Mouse (Mus musculus): ENCODE results near the gene Tprn.

DNA sequence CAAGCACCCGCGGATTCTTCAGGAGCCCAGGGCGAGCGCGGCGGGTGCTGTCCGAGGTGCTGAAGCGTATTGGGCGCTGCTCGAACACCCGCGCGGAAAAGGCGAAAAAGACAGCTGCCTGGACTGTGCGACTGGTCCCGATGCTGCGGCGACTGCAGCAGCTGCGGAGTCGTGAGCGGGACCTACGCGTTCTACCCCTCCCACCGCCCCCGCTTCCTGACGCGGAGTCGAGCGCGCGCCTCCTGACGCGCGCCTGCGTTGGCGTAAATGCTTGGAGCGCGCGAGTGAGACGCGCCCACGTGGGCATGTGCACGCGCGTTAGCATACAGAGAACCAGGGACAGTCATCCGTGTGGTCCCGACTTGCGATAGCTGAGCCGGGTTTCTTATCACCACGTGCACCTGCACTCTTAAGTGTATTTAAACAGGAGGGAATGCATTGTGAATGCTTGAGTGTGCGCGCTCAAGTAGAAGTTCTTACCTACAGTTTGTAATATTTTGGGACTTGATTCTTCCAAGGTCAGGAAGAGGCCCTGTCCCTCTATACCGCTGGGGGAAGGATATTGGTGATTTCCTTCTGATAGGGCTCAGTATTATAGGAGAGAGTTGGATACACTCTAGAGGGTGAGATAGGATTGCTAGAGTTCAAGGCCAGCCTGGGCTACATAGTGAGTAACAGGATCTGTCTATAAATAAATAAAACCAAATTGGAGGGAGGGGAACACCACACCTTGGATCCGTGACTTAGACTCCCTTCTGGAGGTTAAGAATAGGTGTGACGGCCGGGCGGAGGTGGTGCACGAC, 56.8 kb downstream of the Tprn start, which contains the start of gene Grin1:
- TF ChIP-seq CTCF (IDR thresholded peaks at IDR 0.05; ENCODE audit: low read depth, low read length) (no peak), POLR2A (IDR thresholded peaks at IDR 0.05; ENCODE audit: insufficient read depth, low read length) (no peak)

All from ES-Bruce4 (cell line).